Mouse (Mus musculus): ENCODE results near the gene Grid1. TPM values are rescaled to one million over a fixed set of nuclear protein-coding genes. Genes with fewer than 3 reads are reported as not detected.

Grid1 gene
- polyA plus RNA-seq, 1 experiment from 2014 or later, result 5.2 TPM

- Histone ChIP-seq H3K4me3 (no peak overlapping the region), H3K9me3 (no peaks in the 10 kb centered on the region), H3K27ac (replicated peaks) (no peak overlapping the region), H3K4me2 (no peak overlapping the region), H3K4me1 (replicated peaks) (peaks cover 5% of the 10 kb centered on the region), H3K27me3 (no peaks in the 10 kb centered on the region), H3K9ac (no peak overlapping the region), H3K36me3 (no peaks in the 10 kb centered on the region)
- 75% methylated on average over 3 of the region's 3 CpGs for WGBS
- no peak for ATAC-seq (ENCODE audit: low read depth)
Measured at GRCm38 (mm10) chr14:35152450-35152849, 332.5 kb downstream of the Grid1 start.

GRCm38 (mm10) chr14:35153701-35154277 is 333.9 kb downstream of the Grid1 start:
- Histone ChIP-seq H3K27ac (replicated peaks) (no peak overlapping the region), H3K4me3 (no peak overlapping the region), H3K27me3 (no peaks in the 10 kb centered on the region), H3K36me3 (no peaks in the 10 kb centered on the region), H3K4me2 (no peak overlapping the region), H3K4me1 (replicated peaks) (peaks cover 5% of the 10 kb centered on the region), H3K9ac (no peak overlapping the region), H3K9me3 (no peaks in the 10 kb centered on the region)
- no peak for ATAC-seq (ENCODE audit: low read depth)
- 81% methylated on average over 3 of the region's 3 CpGs for WGBS

- peaks cover 5% of the 10 kb centered on the region for H3K4me1 ChIP-seq (replicated peaks)
- H3K36me3 ChIP-seq, result no peaks in the 10 kb centered on the region
- H3K4me2 ChIP-seq, result no peak overlapping the region
- no peak overlapping the region for H3K9ac ChIP-seq
- H3K9me3 ChIP-seq, result no peaks in the 10 kb centered on the region
- WGBS, result 61% methylated on average over 3 of the region's 3 CpGs
- no peak for ATAC-seq (ENCODE audit: low read depth)
- H3K27me3 ChIP-seq, result no peaks in the 10 kb centered on the region
- no peak overlapping the region for H3K4me3 ChIP-seq
- H3K27ac ChIP-seq (replicated peaks), result no peak overlapping the region
Measured at GRCm38 (mm10) chr14:35154364-35154763, 334.5 kb downstream of the Grid1 start.

- Histone ChIP-seq H3K4me3 (no peak overlapping the region), H3K9ac (no peak overlapping the region), H3K27me3 (no peaks in the 10 kb centered on the region), H3K4me2 (no peak overlapping the region), H3K36me3 (no peaks in the 10 kb centered on the region), H3K9me3 (no peaks in the 10 kb centered on the region), H3K27ac (replicated peaks) (no peak overlapping the region), H3K4me1 (replicated peaks) (peaks cover 5% of the 10 kb centered on the region)
- no peak for ATAC-seq (ENCODE audit: low read depth)
- WGBS, result 73% methylated on average over 7 of the region's 7 CpGs
Measured at GRCm38 (mm10) chr14:35157069-35157655, 337.3 kb downstream of the Grid1 start.

GRCm38 (mm10) chr14:35159296-35159695 is 339.4 kb downstream of the Grid1 start:
- no peak for ATAC-seq (ENCODE audit: low read depth)
- no peaks in the 10 kb centered on the region for H3K36me3 ChIP-seq
- no peaks in the 10 kb centered on the region for H3K9me3 ChIP-seq
- H3K4me3 ChIP-seq, result no peak overlapping the region
- WGBS, result 84% methylated on average over 2 of the region's 2 CpGs
- no peaks in the 10 kb centered on the region for H3K27me3 ChIP-seq
- H3K4me2 ChIP-seq, result no peak overlapping the region
- H3K9ac ChIP-seq, result no peak overlapping the region
- no peaks in the 10 kb centered on the region for H3K4me1 ChIP-seq (replicated peaks)
- H3K27ac ChIP-seq (replicated peaks), result no peak overlapping the region

GRCm38 (mm10) chr14:35167451-35167850 is 347.5 kb downstream of the Grid1 start:
- Histone ChIP-seq H3K4me2 (no peak overlapping the region), H3K9ac (no peak overlapping the region), H3K27ac (replicated peaks) (no peak overlapping the region), H3K9me3 (no peaks in the 10 kb centered on the region), H3K27me3 (no peaks in the 10 kb centered on the region), H3K4me3 (no peak overlapping the region), H3K4me1 (replicated peaks) (no peaks in the 10 kb centered on the region), H3K36me3 (no peaks in the 10 kb centered on the region)
- ATAC-seq (ENCODE audit: low read depth), result no peak
- 73% methylated on average over 2 of the region's 2 CpGs for WGBS

GRCm38 (mm10) chr14:35173861-35174260 is 354.0 kb downstream of the Grid1 start:
- H3K36me3 ChIP-seq, result no peaks in the 10 kb centered on the region
- no peak overlapping the region for H3K4me3 ChIP-seq
- no peak overlapping the region for H3K9ac ChIP-seq
- no peaks in the 10 kb centered on the region for H3K27me3 ChIP-seq
- no peaks in the 10 kb centered on the region for H3K9me3 ChIP-seq
- H3K4me2 ChIP-seq, result no peak overlapping the region
- ATAC-seq (ENCODE audit: low read depth), result no peak
- 70% methylated on average over 1 of the region's 1 CpGs for WGBS
- no peak overlapping the region for H3K27ac ChIP-seq (replicated peaks)
- no peaks in the 10 kb centered on the region for H3K4me1 ChIP-seq (replicated peaks)

- H3K9ac ChIP-seq, result no peak overlapping the region
- no peak for ATAC-seq (ENCODE audit: low read depth)
- no peak overlapping the region for H3K27ac ChIP-seq (replicated peaks)
- H3K4me2 ChIP-seq, result no peak overlapping the region
- H3K4me1 ChIP-seq (replicated peaks), result no peaks in the 10 kb centered on the region
- no peak overlapping the region for H3K4me3 ChIP-seq
- H3K27me3 ChIP-seq, result no peaks in the 10 kb centered on the region
- no peaks in the 10 kb centered on the region for H3K36me3 ChIP-seq
- H3K9me3 ChIP-seq, result no peaks in the 10 kb centered on the region
- 92% methylated on average over 3 of the region's 3 CpGs for WGBS
Measured at GRCm38 (mm10) chr14:35176021-35176420, 356.1 kb downstream of the Grid1 start.

GRCm38 (mm10) chr14:35179076-35179475 is 359.2 kb downstream of the Grid1 start:
- H3K27me3 ChIP-seq, result no peaks in the 10 kb centered on the region
- H3K4me2 ChIP-seq, result no peak overlapping the region
- no peaks in the 10 kb centered on the region for H3K9me3 ChIP-seq
- no peak overlapping the region for H3K9ac ChIP-seq
- no peaks in the 10 kb centered on the region for H3K4me1 ChIP-seq (replicated peaks)
- H3K4me3 ChIP-seq, result no peak overlapping the region
- no peak overlapping the region for H3K27ac ChIP-seq (replicated peaks)
- ATAC-seq (ENCODE audit: low read depth), result no peak
- H3K36me3 ChIP-seq, result no peaks in the 10 kb centered on the region

GRCm38 (mm10) chr14:35185399-35185798 is 365.5 kb downstream of the Grid1 start:
- no peaks in the 10 kb centered on the region for H3K4me1 ChIP-seq (replicated peaks)
- ATAC-seq (ENCODE audit: low read depth), result no peak
- no peak overlapping the region for H3K4me3 ChIP-seq
- WGBS, result 78% methylated on average over 1 of the region's 1 CpGs
- no peaks in the 10 kb centered on the region for H3K27me3 ChIP-seq
- no peak overlapping the region for H3K4me2 ChIP-seq
- H3K9me3 ChIP-seq, result no peaks in the 10 kb centered on the region
- no peaks in the 10 kb centered on the region for H3K36me3 ChIP-seq
- no peak overlapping the region for H3K27ac ChIP-seq (replicated peaks)
- no peak overlapping the region for H3K9ac ChIP-seq

- no peaks in the 10 kb centered on the region for H3K27me3 ChIP-seq
- no peak overlapping the region for H3K9ac ChIP-seq
- WGBS, result 66% methylated on average over 6 of the region's 6 CpGs
- peaks cover 9% of the 10 kb centered on the region; the same call in 1 of the 2 replicates for H3K4me1 ChIP-seq (replicated peaks)
- no peak overlapping the region for H3K4me3 ChIP-seq
- no peak overlapping the region for H3K27ac ChIP-seq (replicated peaks)
- H3K9me3 ChIP-seq, result no peaks in the 10 kb centered on the region
- no peak overlapping the region for H3K4me2 ChIP-seq
- H3K36me3 ChIP-seq, result no peaks in the 10 kb centered on the region
- 0 out of 2 replicates have a peak, but pooled peaks have one; percentile 65 for ATAC-seq (ENCODE audit: low read depth)
Measured at GRCm38 (mm10) chr14:35192256-35192655, 372.3 kb downstream of the Grid1 start.

GRCm38 (mm10) chr14:35197371-35197770 is 377.5 kb downstream of the Grid1 start:
- Histone ChIP-seq H3K9ac (no peak overlapping the region), H3K4me2 (no peak overlapping the region), H3K4me1 (replicated peaks) (peaks cover 10% of the 10 kb centered on the region), H3K27ac (replicated peaks) (no peak overlapping the region), H3K9me3 (no peaks in the 10 kb centered on the region), H3K27me3 (no peaks in the 10 kb centered on the region), H3K4me3 (no peak overlapping the region), H3K36me3 (no peaks in the 10 kb centered on the region)
- ATAC-seq (ENCODE audit: low read depth), result no peak
- 89% methylated on average over 3 of the region's 3 CpGs for WGBS

GRCm38 (mm10) chr14:35198447-35198846 is 378.5 kb downstream of the Grid1 start:
- ATAC-seq (ENCODE audit: low read depth), result peak; percentile 53; the same call in 1 of the 2 replicates
- 73% methylated on average over 4 of the region's 4 CpGs for WGBS

More at GRCm38 (mm10) chr14:35198447-35198846, 378.5 kb downstream of the Grid1 start:
- Histone ChIP-seq H3K27me3 (no peaks in the 10 kb centered on the region), H3K36me3 (no peaks in the 10 kb centered on the region), H3K4me2 (no peak overlapping the region), H3K4me3 (no peak overlapping the region), H3K9me3 (no peaks in the 10 kb centered on the region), H3K9ac (no peak overlapping the region), H3K27ac (replicated peaks) (peak overlapping the region; percentile 2; the same call in 1 of the 2 replicates), H3K4me1 (replicated peaks) (peaks cover 7% of the 10 kb centered on the region)
